Mouse (Mus musculus) T-helper 2 cell (primary cell): Measurements from ENCODE around the gene P2rx2.

Source experiments
- in situ Hi-C: fragments of 300-600 bp; cut with MboI, MseI; formaldehyde crosslinking; loops from one replicate; pipeline ENCODE4 v1.15.1; 2025; ENCODE audit warnings: high pct_unique_total_duplicates

P2rx2 gene

GRCm38 (mm10) chr5:110342648-110343284 is at the start of gene P2rx2:
Gene P2rx2, minus strand, starts transcription at chr5:110343212.
- in situ Hi-C loops = no loop called here

DNA sequence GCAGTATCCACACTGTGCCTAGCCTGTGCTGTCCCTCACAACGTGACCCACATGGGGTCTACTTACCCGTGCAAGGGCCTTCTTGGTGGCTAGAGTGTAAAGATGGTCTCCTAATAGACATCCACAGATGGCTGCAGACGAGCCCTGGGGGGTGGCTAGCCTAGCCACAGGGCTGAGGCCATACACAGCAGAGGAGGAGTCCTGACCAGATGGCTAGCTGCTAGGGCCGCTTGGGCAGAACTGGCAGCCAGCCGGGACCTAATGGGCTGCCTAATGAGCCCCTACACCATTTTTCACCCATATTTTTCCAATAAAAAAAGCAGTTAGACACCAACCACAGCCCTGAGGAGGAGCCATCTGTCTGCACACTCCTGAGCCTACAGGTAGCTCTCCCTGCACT is 49.7 kb upstream of the P2rx2 start:
- in situ Hi-C loops = no loop called here

GRCm38 (mm10) chr5:110390631-110391030 is 47.6 kb upstream of the P2rx2 start:
- in situ Hi-C loops = no loop called here

DNA sequence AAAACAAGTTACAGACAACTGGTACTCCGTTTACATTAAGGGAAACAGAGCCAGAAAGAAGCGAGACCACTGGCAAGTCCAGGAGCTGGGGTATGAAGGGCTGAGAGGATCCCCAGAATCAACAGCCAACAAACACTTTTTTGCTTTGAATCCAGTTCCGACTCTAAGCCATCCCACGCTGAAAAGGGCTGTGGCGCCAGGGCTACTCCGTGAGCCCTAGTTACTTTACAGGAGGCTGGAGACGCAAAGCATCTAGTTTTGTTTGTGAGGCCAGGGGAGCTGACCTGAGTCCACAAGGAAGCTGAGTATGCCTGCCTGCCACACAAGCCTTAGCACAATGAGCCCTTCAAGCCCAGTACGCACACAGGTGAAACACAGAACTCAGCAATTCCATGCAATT is 44.3 kb upstream of the P2rx2 start:
- in situ Hi-C loops = no loop called here

GRCm38 (mm10) chr5:110386371-110387330 is 43.6 kb upstream of the P2rx2 start:
- in situ Hi-C loops = no loop called here

DNA sequence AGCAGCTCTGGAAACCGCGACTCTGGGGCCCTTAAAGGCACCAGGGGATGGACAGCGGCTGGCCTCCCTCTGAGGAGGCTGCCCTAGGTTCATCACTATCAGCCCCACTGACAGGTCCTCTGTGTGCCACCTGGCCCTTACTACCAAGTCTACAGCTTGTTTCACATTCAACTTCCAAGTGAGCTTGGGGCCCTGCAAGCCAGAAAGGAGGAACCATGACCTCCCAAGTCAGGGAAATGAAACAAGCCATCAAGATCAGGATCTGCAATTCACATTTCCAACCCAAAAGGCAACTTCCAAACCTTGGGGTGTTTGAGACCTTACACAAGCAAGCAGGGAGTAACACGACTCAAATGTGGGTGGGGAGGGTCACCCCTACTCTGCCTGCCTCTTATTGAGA is 42.3 kb upstream of the P2rx2 start:
- in situ Hi-C loops = no loop called here

- in situ Hi-C loops = no loop called here
Observed at GRCm38 (mm10) chr5:110384491-110384890, 41.5 kb upstream of the P2rx2 start.

- in situ Hi-C loops = no loop called here
Observed at GRCm38 (mm10) chr5:110379823-110380222, 36.8 kb upstream of the P2rx2 start.

GRCm38 (mm10) chr5:110379086-110379485 is 36.1 kb upstream of the P2rx2 start:
- in situ Hi-C loops = no loop called here

GRCm38 (mm10) chr5:110378181-110378583 is 35.2 kb upstream of the P2rx2 start:
- in situ Hi-C loops = no loop called here

DNA sequence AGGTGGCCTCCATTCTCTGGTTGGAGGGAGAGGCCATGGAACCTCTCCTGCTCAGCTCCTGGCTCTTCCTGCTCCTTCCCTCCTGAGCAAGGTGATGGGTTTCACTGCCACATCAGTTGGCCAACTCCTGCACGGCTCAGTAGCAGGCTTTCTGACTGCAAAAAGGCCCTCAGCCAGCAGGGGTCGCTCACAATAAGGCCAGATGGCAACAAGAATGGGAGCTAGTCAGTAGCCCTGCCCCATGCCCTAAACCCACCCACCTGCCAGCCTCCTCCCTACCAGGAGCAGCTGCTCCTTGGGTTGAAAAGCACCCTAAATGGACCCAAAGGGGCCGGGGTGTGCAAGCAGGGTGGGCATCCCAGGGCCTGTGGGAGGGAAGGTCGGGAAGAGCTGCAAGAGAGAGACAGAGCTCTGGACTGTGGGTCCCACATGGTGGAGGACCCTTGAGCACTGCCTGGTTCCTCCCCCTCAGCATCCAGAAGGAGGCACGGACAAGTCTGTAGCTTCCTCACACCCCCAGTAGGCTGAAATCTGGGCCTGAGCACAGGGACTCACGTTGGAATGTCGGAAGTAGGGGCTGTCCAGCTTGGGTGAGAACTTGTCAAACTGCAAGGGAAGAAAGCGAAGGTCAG is 33.9 kb upstream of the P2rx2 start:
- in situ Hi-C loops = no loop called here

DNA sequence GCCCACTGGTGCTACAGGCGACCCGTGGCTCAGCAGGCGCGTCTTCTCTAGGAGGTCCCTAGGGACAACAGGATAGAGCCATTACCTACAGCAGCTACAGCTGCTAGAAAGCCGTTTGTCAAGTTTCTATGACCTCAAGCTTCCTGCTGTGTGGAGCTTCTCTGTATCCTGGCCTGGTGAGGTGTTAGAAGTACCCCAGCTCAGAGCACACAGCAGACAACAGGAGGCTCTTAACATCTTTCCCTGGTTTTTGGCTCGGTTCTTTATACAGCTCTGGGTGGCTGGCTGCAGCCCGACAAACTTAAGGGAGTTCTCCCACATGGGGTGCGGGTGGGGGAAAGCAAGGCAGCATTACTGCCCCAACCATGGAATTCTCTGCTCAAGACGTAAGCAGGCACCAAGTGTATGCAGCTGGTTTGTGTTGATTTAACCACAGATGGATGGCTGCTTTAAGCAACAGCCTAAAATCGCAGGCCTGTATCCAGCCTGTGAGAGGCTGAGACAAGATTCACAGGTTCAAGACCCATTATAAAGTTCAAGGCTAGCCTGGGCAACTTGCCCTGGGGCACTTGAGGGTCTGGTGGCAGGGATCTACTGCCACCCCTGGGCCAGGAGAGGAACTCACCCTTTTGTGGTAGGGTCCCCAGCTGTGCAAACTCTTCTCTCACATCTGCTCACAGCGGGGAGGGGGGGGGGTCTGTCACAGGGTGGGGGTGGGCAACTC is 21.0 kb upstream of the P2rx2 start:
- in situ Hi-C loops = no loop called here

GRCm38 (mm10) chr5:110363179-110363821 is 20.3 kb upstream of the P2rx2 start:
- in situ Hi-C loops = no loop called here

- in situ Hi-C loops = no loop called here
Observed at GRCm38 (mm10) chr5:110362813-110363178, 19.8 kb upstream of the P2rx2 start.

GRCm38 (mm10) chr5:110361465-110361864 is 18.5 kb upstream of the P2rx2 start:
- in situ Hi-C loops = no loop called here

DNA sequence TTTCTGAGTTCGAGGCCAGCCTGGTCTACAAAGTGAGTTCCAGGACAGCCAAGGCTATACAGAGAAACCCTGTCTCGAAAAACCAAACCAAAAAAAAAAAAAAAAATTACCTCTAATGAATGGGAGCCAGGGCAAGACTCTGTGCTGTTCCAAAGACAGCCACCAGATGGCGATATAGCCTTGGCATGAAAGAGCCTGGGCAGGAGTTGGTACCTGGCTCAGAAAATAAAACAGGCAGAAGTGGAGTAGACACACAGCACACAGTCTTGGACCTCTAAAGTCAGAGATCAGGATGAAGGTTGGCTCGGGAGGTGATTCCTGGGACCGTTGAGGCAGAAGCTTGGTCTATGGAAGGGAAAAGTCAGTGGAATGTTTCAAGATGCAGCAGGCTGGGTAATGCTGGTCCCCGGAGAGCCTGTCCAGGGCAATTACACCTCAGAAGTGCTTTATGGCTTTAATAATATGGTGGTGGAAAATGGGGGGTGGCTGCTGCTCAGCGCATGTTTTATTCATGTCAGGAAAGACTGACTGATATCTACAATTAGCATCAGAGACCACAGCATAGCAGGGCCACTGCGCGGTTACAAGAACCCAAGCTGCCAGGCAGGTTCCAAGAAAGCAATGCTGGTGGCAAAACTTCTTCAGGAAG is 14.6 kb upstream of the P2rx2 start:
- in situ Hi-C loops = no loop called here

GRCm38 (mm10) chr5:110354716-110355115 is 11.7 kb upstream of the P2rx2 start:
- in situ Hi-C loops = no loop called here

- in situ Hi-C loops = no loop called here
Observed at GRCm38 (mm10) chr5:110347006-110347405, 4.0 kb upstream of the P2rx2 start.

- in situ Hi-C loops = no loop called here
Observed at GRCm38 (mm10) chr5:110345553-110345952, 2.5 kb upstream of the P2rx2 start.

DNA sequence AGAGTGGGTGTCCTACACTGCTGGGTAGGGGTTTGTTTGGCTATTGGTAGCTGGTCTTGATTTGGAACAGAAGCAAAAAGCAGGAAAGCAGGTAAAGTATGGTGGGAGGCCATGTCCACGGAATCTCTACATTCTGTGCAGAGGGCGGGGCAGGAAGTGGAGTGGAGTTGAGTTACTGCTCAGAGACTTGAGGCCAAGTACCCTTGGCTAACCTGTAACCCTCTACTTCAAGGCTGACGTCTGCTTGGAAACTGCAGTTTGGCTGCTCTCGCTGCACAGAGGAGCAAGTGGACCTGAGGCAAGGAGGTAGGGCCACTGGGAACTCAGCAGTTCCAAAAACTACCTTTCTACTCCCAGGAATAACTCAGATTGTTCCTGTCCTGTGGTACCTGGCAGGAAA is 1.5 kb upstream of the P2rx2 start, which contains the start of gene Lrcol1:
Gene Lrcol1, plus strand, starts transcription at position 207 of the 400 bp plus-strand sequence.
- in situ Hi-C loops = no loop called here

GRCm38 (mm10) chr5:110338792-110339191 is 4.2 kb downstream of the P2rx2 start:
- in situ Hi-C loops = no loop called here
